Mouse (Mus musculus) neural tube, embryonic 11.5 days (tissue): ENCODE results near the gene Rgma. TPM values are rescaled to one million over a fixed set of nuclear protein-coding genes. Genes with fewer than 3 reads are reported as not detected.

Source experiments
- ATAC-seq: fragments of 200-750 bp; cut with Nextera tagmentation; 2 replicates; pipeline ENCODE4 v1.8.0; 2017; ENCODE audit warnings: moderate number of reproducible peaks, mild to moderate bottlenecking, moderate TSS enrichment, moderate library complexity; ENCODE audit not compliant: insufficient read depth, low FRiP score, low TSS enrichment
- DNase-seq: peaks from one replicate; pipeline ENCODE4 v3.0.0-alpha.2; 2015; ENCODE audit warnings: low spot score
- H3K27ac ChIP-seq: fragments of 300-500 bp; sonication (generic); 2 replicates; pipeline ENCODE4 v1.5.1; 2014; ENCODE audit warnings: low read depth, mild to moderate bottlenecking, low read length
- H3K27me3 ChIP-seq: fragments of 300-500 bp; sonication (generic); 2 replicates; pipeline ENCODE4 v1.6.1; 2014; ENCODE audit warnings: mild to moderate bottlenecking, low read length, mixed read lengths; ENCODE audit not compliant: control insufficient read depth, insufficient read depth
- H3K36me3 ChIP-seq: fragments of 300-500 bp; sonication (generic); 2 replicates; pipeline ENCODE4 v1.6.1; 2014; ENCODE audit warnings: mild to moderate bottlenecking, low read length, moderate library complexity, mixed read lengths; ENCODE audit not compliant: control insufficient read depth, insufficient read depth
- H3K4me1 ChIP-seq: fragments of 300-500 bp; sonication (generic); 2 replicates; pipeline ENCODE4 v1.6.1; 2014; ENCODE audit warnings: low read length, mixed read lengths; ENCODE audit not compliant: control insufficient read depth, insufficient read depth
- H3K4me2 ChIP-seq: fragments of 300-500 bp; sonication (generic); 2 replicates; pipeline ENCODE4 v1.6.1; 2014; ENCODE audit warnings: low read depth, mild to moderate bottlenecking, moderate library complexity
- H3K4me3 ChIP-seq: fragments of 300-500 bp; sonication (generic); 2 replicates; pipeline ENCODE4 v1.5.1; 2014; ENCODE audit warnings: low read depth, low read length
- H3K9ac ChIP-seq: fragments of 300-500 bp; sonication (generic); 2 replicates; pipeline ENCODE4 v1.6.1; 2014; ENCODE audit warnings: mild to moderate bottlenecking, low read length
- H3K9me3 ChIP-seq: fragments of 300-500 bp; sonication (generic); 2 replicates; pipeline ENCODE4 v1.6.1; 2016; ENCODE audit warnings: low read length; ENCODE audit not compliant: control insufficient read depth
- WGBS: fragments of 180-500 bp; shearing (Covaris S2); extraction: QIAGEN DNeasy Blood & Tissue Kit; methylation state at CpG from one replicate; pipeline ENCODE4 v1.1.7; 2014; 5-methylcytosine and 5-hydroxymethylcytosine counted together
- polyA plus RNA-seq: library from polyadenylated mRNA; unstranded; fragments of >200 nt; fragmentation: Nextera tagmentation; extraction: Ambion mirVana; gene quantifications from 2 replicates; pipeline ENCODE4 v1.2.1, GENCODE M21; 2014

Gene Rgma
- polyA plus RNA-seq, 1 experiment from 2014 or later, result 48.9 TPM

- Histone ChIP-seq H3K9ac (no peak overlapping the region), H3K4me1 (peaks cover 5% of the 10 kb centered on the region), H3K9me3 (no peaks in the 10 kb centered on the region), H3K27me3 (no peaks in the 10 kb centered on the region), H3K36me3 (no peaks in the 10 kb centered on the region), H3K4me2 (no peak overlapping the region), H3K4me3 (no peak overlapping the region), H3K27ac (no peak overlapping the region)
- DNase-seq (no peak), ATAC-seq (no peak)
- WGBS, result 73% methylated on average over 12 of the region's 12 CpGs
Measured at GRCm38 (mm10) chr7:73333398-73333988, 41.8 kb upstream of the Rgma start.

- no peak for ATAC-seq
- no peaks in the 10 kb centered on the region for H3K36me3 ChIP-seq
- peaks cover 5% of the 10 kb centered on the region for H3K4me1 ChIP-seq
- 77% methylated on average over 7 of the region's 7 CpGs for WGBS
- no peaks in the 10 kb centered on the region for H3K27me3 ChIP-seq
- H3K27ac ChIP-seq, result no peak overlapping the region
- H3K4me2 ChIP-seq, result no peak overlapping the region
- no peak for DNase-seq
- no peaks in the 10 kb centered on the region for H3K9me3 ChIP-seq
- no peak overlapping the region for H3K4me3 ChIP-seq
- no peak overlapping the region for H3K9ac ChIP-seq
Measured at GRCm38 (mm10) chr7:73334883-73335282, 40.4 kb upstream of the Rgma start.

GRCm38 (mm10) chr7:73336380-73336779 is 38.9 kb upstream of the Rgma start:
- peaks cover 5% of the 10 kb centered on the region for H3K4me1 ChIP-seq
- ATAC-seq (no peak; the same call in 1 of the 2 replicates), DNase-seq (peak; percentile 71)
- H3K4me3 ChIP-seq, result no peak overlapping the region
- H3K27ac ChIP-seq, result no peak overlapping the region
- H3K9me3 ChIP-seq, result no peaks in the 10 kb centered on the region
- H3K4me2 ChIP-seq, result no peak overlapping the region
- H3K36me3 ChIP-seq, result no peaks in the 10 kb centered on the region
- H3K27me3 ChIP-seq, result no peaks in the 10 kb centered on the region
- 32% methylated on average over 7 of the region's 7 CpGs for WGBS
- H3K9ac ChIP-seq, result no peak overlapping the region

GRCm38 (mm10) chr7:73338353-73338752 is 37.0 kb upstream of the Rgma start:
- Histone ChIP-seq H3K27ac (no peak overlapping the region), H3K4me2 (no peak overlapping the region), H3K9me3 (no peaks in the 10 kb centered on the region), H3K27me3 (no peaks in the 10 kb centered on the region), H3K9ac (no peak overlapping the region), H3K4me1 (peaks cover 5% of the 10 kb centered on the region), H3K4me3 (no peak overlapping the region), H3K36me3 (no peaks in the 10 kb centered on the region)
- DNase-seq, result no peak
- WGBS, result 91% methylated on average over 5 of the region's 5 CpGs
- ATAC-seq, result no peak

- no peak overlapping the region for H3K27ac ChIP-seq
- no peak overlapping the region for H3K4me2 ChIP-seq
- no peaks in the 10 kb centered on the region for H3K27me3 ChIP-seq
- no peak overlapping the region for H3K9ac ChIP-seq
- no peak for DNase-seq
- H3K9me3 ChIP-seq, result no peaks in the 10 kb centered on the region
- H3K4me3 ChIP-seq, result no peak overlapping the region
- no peaks in the 10 kb centered on the region for H3K36me3 ChIP-seq
- no peaks in the 10 kb centered on the region for H3K4me1 ChIP-seq
- ATAC-seq, result no peak
- 15% methylated on average over 3 of the region's 3 CpGs for WGBS
Measured at GRCm38 (mm10) chr7:73343852-73344251, 31.5 kb upstream of the Rgma start.

- 33% methylated on average over 10 of the region's 10 CpGs for WGBS
- ATAC-seq, result no peak
- Histone ChIP-seq H3K9me3 (no peaks in the 10 kb centered on the region), H3K4me2 (no peak overlapping the region), H3K27ac (no peak overlapping the region), H3K36me3 (no peaks in the 10 kb centered on the region), H3K4me3 (no peak overlapping the region), H3K27me3 (no peaks in the 10 kb centered on the region), H3K4me1 (no peaks in the 10 kb centered on the region), H3K9ac (no peak overlapping the region)
- DNase-seq, result no peak
Measured at GRCm38 (mm10) chr7:73348585-73349124, 26.7 kb upstream of the Rgma start.

GRCm38 (mm10) chr7:73349158-73349557 is 26.2 kb upstream of the Rgma start:
- Histone ChIP-seq H3K9ac (no peak overlapping the region), H3K4me3 (no peak overlapping the region), H3K4me2 (no peak overlapping the region), H3K9me3 (no peaks in the 10 kb centered on the region), H3K27me3 (no peaks in the 10 kb centered on the region), H3K4me1 (peaks cover 2% of the 10 kb centered on the region; the same call in 1 of the 2 replicates), H3K36me3 (no peaks in the 10 kb centered on the region), H3K27ac (no peak overlapping the region)
- DNase-seq (no peak), ATAC-seq (no peak)
- WGBS, result 77% methylated on average over 8 of the region's 8 CpGs

GRCm38 (mm10) chr7:73355229-73355628 is 20.1 kb upstream of the Rgma start:
- H3K9me3 ChIP-seq, result no peaks in the 10 kb centered on the region
- peaks cover 4% of the 10 kb centered on the region; the same call in 1 of the 2 replicates for H3K4me1 ChIP-seq
- no peaks in the 10 kb centered on the region for H3K36me3 ChIP-seq
- no peak for ATAC-seq
- no peak for DNase-seq
- no peak overlapping the region for H3K4me3 ChIP-seq
- 83% methylated on average over 9 of the region's 9 CpGs for WGBS
- H3K27ac ChIP-seq, result no peak overlapping the region
- no peak overlapping the region for H3K9ac ChIP-seq
- H3K27me3 ChIP-seq, result no peaks in the 10 kb centered on the region
- no peak overlapping the region for H3K4me2 ChIP-seq

- H3K9ac ChIP-seq, result no peak overlapping the region
- no peaks in the 10 kb centered on the region for H3K27me3 ChIP-seq
- WGBS, result 96% methylated on average over 5 of the region's 5 CpGs
Measured at GRCm38 (mm10) chr7:73356901-73357300, 18.4 kb upstream of the Rgma start.

More at GRCm38 (mm10) chr7:73356901-73357300, 18.4 kb upstream of the Rgma start:
- H3K4me2 ChIP-seq, result no peak overlapping the region
- no peak overlapping the region for H3K4me3 ChIP-seq
- peaks cover 4% of the 10 kb centered on the region; the same call in 1 of the 2 replicates for H3K4me1 ChIP-seq
- ATAC-seq, result no peak
- no peaks in the 10 kb centered on the region for H3K9me3 ChIP-seq
- H3K36me3 ChIP-seq, result no peaks in the 10 kb centered on the region
- no peak overlapping the region for H3K27ac ChIP-seq
- DNase-seq, result no peak
